In the genomic region with DNA sequence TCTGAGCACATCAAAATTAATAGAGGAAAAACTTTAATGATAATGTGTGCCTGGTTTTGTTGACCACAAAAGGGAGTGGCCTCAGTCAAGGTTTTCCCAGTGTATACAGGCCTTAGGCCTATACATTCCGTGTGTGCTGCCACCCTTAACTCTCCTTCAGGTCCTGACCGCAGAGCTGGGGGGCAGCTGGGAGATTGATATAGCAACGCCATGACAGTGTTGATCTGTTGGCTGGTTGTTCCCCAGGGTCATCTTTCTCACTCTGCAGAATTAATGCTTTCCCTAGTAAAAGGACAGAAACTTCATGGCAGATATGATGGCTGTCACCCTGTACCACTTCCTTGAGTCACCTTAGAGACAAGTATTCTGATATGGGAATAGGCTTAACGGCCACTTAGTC, we compare ENCODE assay signal across 21 mouse cellular contexts. TPM values are rescaled to one million over a fixed set of nuclear protein-coding genes. Genes with fewer than 3 reads are reported as not detected.
DNase-seq lines count a peak whose midpoint lies in the region; ATAC-seq and TF ChIP-seq lines count a peak whose summit lies in the region.
"Had no signal": no experiment of that assay in that cellular context is flagged by ENCODE, and none has a peak within 500 bp of the region (broad histone marks: within the 10 kb centered on the region; RNA-seq: fewer than 3 reads in every experiment).

No protein-coding gene starts in this region.

- intact Hi-C loops in heart, adult 2 months (cut with DNase I): no loop called here

- H3K36me3 ChIP-seq in heart, embryonic 10.5 days: no peaks in the 10 kb centered on the region
- no peaks in the 10 kb centered on the region for H3K36me3 ChIP-seq in heart, adult 2 months (ENCODE audit: control insufficient read depth, insufficient read depth, low read length)
- H3K36me3 ChIP-seq in kidney, embryonic 16.5 days (ENCODE audit: insufficient read depth, low read length): no peaks in the 10 kb centered on the region
- H3K36me3 ChIP-seq in kidney, embryonic 15.5 days: no peaks in the 10 kb centered on the region; the same call in 1 of the 2 replicates
- peaks cover 1 to 7% of the 10 kb centered on the region in 2 experiments; a peak in 3 of 4 replicates for H3K36me3 ChIP-seq in MEL (ENCODE audit: control insufficient read depth in 1 of 2, insufficient read depth in 2 of 2, low read length in 2 of 2)
- no peaks in the 10 kb centered on the region for H3K36me3 ChIP-seq in stomach, postnatal 0 days (ENCODE audit: control insufficient read depth, insufficient read depth, low read length)
- H3K36me3 ChIP-seq: embryonic facial prominence, embryonic 12.5 days had no signal

- 86% methylated on average over 4 of the region's 4 CpGs for WGBS in heart, embryonic 10.5 days
- 96% methylated on average over 4 of the region's 4 CpGs for WGBS in heart, adult 2 months
- WGBS in kidney, embryonic 16.5 days: 63% methylated on average over 4 of the region's 4 CpGs
- 71% methylated on average over 4 of the region's 4 CpGs for WGBS in kidney, embryonic 15.5 days
- WGBS in stomach, postnatal 0 days: 80% methylated on average over 4 of the region's 4 CpGs

- no peak overlapping the region for H3K9ac ChIP-seq in heart, adult 2 months (ENCODE audit: low read depth, low read length)
- H3K9ac ChIP-seq in kidney, embryonic 16.5 days (replicated peaks; ENCODE audit: low read length): no peak overlapping the region
- no peak overlapping the region for H3K9ac ChIP-seq in kidney, embryonic 15.5 days
- H3K9ac ChIP-seq in MEL (ENCODE audit: control insufficient read depth, low read depth, low read length, poor library complexity, severe bottlenecking): no peak overlapping the region
- H3K9ac ChIP-seq in stomach, postnatal 0 days (ENCODE audit: low read length): no peak overlapping the region
- H3K9ac ChIP-seq: embryonic facial prominence, embryonic 12.5 days; forebrain, embryonic 13.5 days; forebrain, embryonic 15.5 days had no signal

- no peak overlapping the region for H3K27ac ChIP-seq in heart, embryonic 10.5 days
- no peak overlapping the region for H3K27ac ChIP-seq in heart, adult 2 months
- H3K27ac ChIP-seq in kidney, embryonic 16.5 days (ENCODE audit: low read length): peak overlapping the region; percentile 12; the same call in 1 of the 2 replicates
- no peak overlapping the region for H3K27ac ChIP-seq in kidney, embryonic 15.5 days
- H3K27ac ChIP-seq in MEL (ENCODE audit: control insufficient read depth, low read depth, low read length): no peak overlapping the region
- no peak overlapping the region for H3K27ac ChIP-seq in stomach, postnatal 0 days (replicated peaks)
- H3K27ac ChIP-seq: embryonic facial prominence, embryonic 10.5 days; embryonic facial prominence, embryonic 12.5 days; forebrain, embryonic 13.5 days; forebrain, embryonic 15.5 days had no signal

- no peak for TF ChIP-seq EP300 in heart, adult 2 months (IDR thresholded peaks at IDR 0.05; ENCODE audit: insufficient read depth, low read depth, low read length)
- TF ChIP-seq EP300 in MEL (IDR thresholded peaks at IDR 0.05; ENCODE audit: low read depth in 1 of 2, low read length in 2 of 2): no peak
- TF ChIP-seq EP300 in stomach, postnatal 0 days (optimal IDR thresholded peaks at IDR 0.05): no peak

- H3K79me2 ChIP-seq in heart, adult 2 months (replicated peaks; ENCODE audit: control insufficient read depth, insufficient read depth, low read length): no peaks in the 10 kb centered on the region
- H3K79me2 ChIP-seq in MEL (ENCODE audit: control insufficient read depth, insufficient read depth, low read length, poor library complexity): no peaks in the 10 kb centered on the region

- peak; percentile 57 for DNase-seq in heart, embryonic 10.5 days (ENCODE audit: low spot score)
- DNase-seq in heart, adult 2 months: no peak
- no peak for DNase-seq in MEL (ENCODE audit: low read depth, low spot score)
- DNase-seq in stomach, postnatal 0 days (ENCODE audit: low spot score): no peak
- DNase-seq: adrenal gland, adult 8-10 months; adrenal gland, postnatal 14 days; adrenal gland, postnatal 36 days; cerebellum, adult 11-12 months; cerebellum, adult 2 months; cerebellum, adult 9-10 months; cerebellum, postnatal 10 days; cerebellum, postnatal 25 days had no signal

- no peaks in the 10 kb centered on the region for H3K4me1 ChIP-seq in heart, embryonic 10.5 days
- H3K4me1 ChIP-seq in heart, adult 2 months (ENCODE audit: control insufficient read depth, insufficient read depth, low read length): no peaks in the 10 kb centered on the region
- H3K4me1 ChIP-seq in kidney, embryonic 16.5 days (ENCODE audit: insufficient read depth, low read length): peaks cover 7% of the 10 kb centered on the region; the same call in 1 of the 2 replicates
- H3K4me1 ChIP-seq in kidney, embryonic 15.5 days: 0 out of 2 replicates have a peak, but pooled peaks cover 9% of the 10 kb centered on the region
- H3K4me1 ChIP-seq in MEL (ENCODE audit: control insufficient read depth in 1 of 2, insufficient read depth in 2 of 2, low read length in 2 of 2): peaks cover 0 to 3% of the 10 kb centered on the region in 2 experiments; a peak in 3 of 4 replicates
- H3K4me1 ChIP-seq in stomach, postnatal 0 days (replicated peaks; ENCODE audit: control insufficient read depth, insufficient read depth): no peaks in the 10 kb centered on the region
- H3K4me1 ChIP-seq: embryonic facial prominence, embryonic 10.5 days; embryonic facial prominence, embryonic 12.5 days; forebrain, embryonic 13.5 days; forebrain, embryonic 15.5 days had no signal

- no peaks in the 10 kb centered on the region for H3K27me3 ChIP-seq in heart, embryonic 10.5 days (ENCODE audit: insufficient read depth, poor library complexity, severe bottlenecking)
- no peaks in the 10 kb centered on the region for H3K27me3 ChIP-seq in heart, adult 2 months (ENCODE audit: control insufficient read depth, insufficient read depth, low read length)
- H3K27me3 ChIP-seq in kidney, embryonic 16.5 days (ENCODE audit: insufficient read depth, low read length): no peaks in the 10 kb centered on the region
- no peaks in the 10 kb centered on the region for H3K27me3 ChIP-seq in kidney, embryonic 15.5 days
- no peaks in the 10 kb centered on the region for H3K27me3 ChIP-seq in MEL (ENCODE audit: control insufficient read depth in 1 of 2, insufficient read depth in 2 of 2, low read length in 2 of 2)
- no peaks in the 10 kb centered on the region for H3K27me3 ChIP-seq in stomach, postnatal 0 days (ENCODE audit: control insufficient read depth, insufficient read depth, low read length)
- H3K27me3 ChIP-seq: embryonic facial prominence, embryonic 12.5 days; forebrain, embryonic 13.5 days; forebrain, embryonic 15.5 days; Patski had no signal

- TF ChIP-seq RAD21 in MEL (IDR thresholded peaks at IDR 0.05; ENCODE audit: low read depth, low read length): no peak

- no peak for TF ChIP-seq CTCF in heart, adult 2 months (IDR thresholded peaks at IDR 0.05)
- no peak for TF ChIP-seq CTCF in MEL (IDR thresholded peaks at IDR 0.05 in 2 of 3, conservative IDR thresholded peaks at IDR 0.05 in 1 of 3; ENCODE audit: control insufficient read depth in 1 of 3, insufficient read depth in 1 of 3, low read depth in 2 of 3, low read length in 3 of 3, poor library complexity in 1 of 3, severe bottlenecking in 1 of 3)
- no peak for TF ChIP-seq CTCF in stomach, postnatal 0 days (IDR thresholded peaks at IDR 0.05; ENCODE audit: low read depth)

- ATAC-seq in kidney, embryonic 16.5 days (ENCODE audit: low FRiP score, low TSS enrichment): no peak
- ATAC-seq in kidney, embryonic 15.5 days (replicated peaks; ENCODE audit: low FRiP score): no peak
- ATAC-seq in stomach, postnatal 0 days (ENCODE audit: low FRiP score, low TSS enrichment): 0 out of 2 replicates have a peak, but pooled peaks have one; percentile 35
- ATAC-seq in monocyte, adult 5-6 weeks (replicated peaks; ENCODE audit: insufficient number of reproducible peaks, low FRiP score, low TSS enrichment, poor library complexity, severe bottlenecking): no peak
- ATAC-seq: activated CD4-positive, CD25-positive, alpha-beta regulatory T cell, adult 4 months; forebrain, embryonic 13.5 days; forebrain, embryonic 15.5 days; Patski had no signal

- H3K9me3 ChIP-seq in heart, embryonic 10.5 days: no peaks in the 10 kb centered on the region
- H3K9me3 ChIP-seq in kidney, embryonic 16.5 days (ENCODE audit: low read length): no peaks in the 10 kb centered on the region
- H3K9me3 ChIP-seq in kidney, embryonic 15.5 days (replicated peaks): no peaks in the 10 kb centered on the region
- H3K9me3 ChIP-seq in MEL (replicated peaks; ENCODE audit: insufficient read depth, low read length): no peaks in the 10 kb centered on the region
- no peaks in the 10 kb centered on the region for H3K9me3 ChIP-seq in stomach, postnatal 0 days (ENCODE audit: control insufficient read depth, low read length)
- H3K9me3 ChIP-seq: embryonic facial prominence, embryonic 10.5 days; embryonic facial prominence, embryonic 12.5 days; forebrain, embryonic 13.5 days; forebrain, embryonic 15.5 days had no signal

- H3K4me3 ChIP-seq in heart, embryonic 10.5 days: no peak overlapping the region
- H3K4me3 ChIP-seq in heart, adult 2 months: no peak overlapping the region
- H3K4me3 ChIP-seq in kidney, embryonic 16.5 days (ENCODE audit: low read length): no peak overlapping the region
- H3K4me3 ChIP-seq in kidney, embryonic 15.5 days (replicated peaks): no peak overlapping the region
- no peak overlapping the region for H3K4me3 ChIP-seq in MEL (ENCODE audit: control insufficient read depth in 1 of 2, insufficient read depth in 1 of 2, low read depth in 2 of 2, low read length in 2 of 2)
- no peak overlapping the region for H3K4me3 ChIP-seq in stomach, postnatal 0 days (ENCODE audit: low read depth, low read length)
- H3K4me3 ChIP-seq: embryonic facial prominence, embryonic 10.5 days; embryonic facial prominence, embryonic 12.5 days; forebrain, embryonic 13.5 days; forebrain, embryonic 15.5 days had no signal

- no peak overlapping the region for H3K4me2 ChIP-seq in kidney, embryonic 16.5 days (replicated peaks; ENCODE audit: low read depth, low read length)
- H3K4me2 ChIP-seq in kidney, embryonic 15.5 days: no peak overlapping the region
- no peak overlapping the region for H3K4me2 ChIP-seq in stomach, postnatal 0 days (replicated peaks; ENCODE audit: low read depth)
- H3K4me2 ChIP-seq: embryonic facial prominence, embryonic 12.5 days; forebrain, embryonic 13.5 days; forebrain, embryonic 15.5 days had no signal

- no peak for TF ChIP-seq POLR2A in heart, adult 2 months (IDR thresholded peaks at IDR 0.05; ENCODE audit: insufficient read depth, low read depth, low read length)
- no peak for TF ChIP-seq POLR2A in MEL (IDR thresholded peaks at IDR 0.05; ENCODE audit: control insufficient read depth in 1 of 2, insufficient read depth in 1 of 2, low read depth in 1 of 2, low read length in 2 of 2, poor library complexity in 1 of 2)

RNA-seq across cellular contexts. Expression of a gene that starts 59.3 kb away (rescaled TPM):
- polyA plus RNA-seq in heart, embryonic 10.5 days (2016; fragmentation: Nextera tagmentation; extraction: Ambion mirVana): 29.4 and 36.6 TPM in 2 replicates
- total RNA-seq in heart, adult 2 months (2021): under 1 TPM; 0.29 to 0.32 TPM
- polyA plus RNA-seq in heart, adult 2 months (2012; rRNA removed): 0.41 and 0.56 TPM in 2 replicates
- polyA plus RNA-seq in kidney, embryonic 16.5 days (2015; fragmentation: Nextera tagmentation; extraction: Ambion mirVana): 55.3 and 58.0 TPM in 2 replicates
- polyA plus RNA-seq in kidney, embryonic 15.5 days (2015; fragmentation: Nextera tagmentation; extraction: Ambion mirVana): 56.2 and 59.0 TPM in 2 replicates
- total RNA-seq in MEL (2012; rRNA removed): 0.20 and 0.27 TPM in 2 replicates
- polyA plus RNA-seq in MEL (2012; ENCODE audit: insufficient read depth in 1 of 2, insufficient read length in 2 of 2, low read depth in 1 of 2, low replicate concordance in 2 of 2, missing spikeins in 1 of 2): 1 to 10 TPM in 1 of 2 experiments, not detected in 1; 1.5 TPM
- 13.0 and 14.1 TPM in 2 replicates for polyA plus RNA-seq in stomach, postnatal 0 days (2015; fragmentation: Nextera tagmentation; extraction: Ambion mirVana)
- total RNA-seq in monocyte, adult 5-6 weeks (2017): 6.6 to 13.2 TPM (median 9.0 TPM) in 3 replicates
